Mouse (Mus musculus) CD4-positive helper T cell, adult 2 months (primary cell): ENCODE results near the gene Zfp600.
"Not testable (repeated sequence)": the region's sequence is repeated elsewhere in the genome, so short reads cannot be mapped to it uniquely, and the experiment has no call there.

Experiments used
- DNase-seq: peaks from one replicate; pipeline ENCODE4 v3.0.0-alpha.2; 2012; ENCODE audit warnings: low read depth, missing footprints, low spot score

The Zfp600 gene

DNA sequence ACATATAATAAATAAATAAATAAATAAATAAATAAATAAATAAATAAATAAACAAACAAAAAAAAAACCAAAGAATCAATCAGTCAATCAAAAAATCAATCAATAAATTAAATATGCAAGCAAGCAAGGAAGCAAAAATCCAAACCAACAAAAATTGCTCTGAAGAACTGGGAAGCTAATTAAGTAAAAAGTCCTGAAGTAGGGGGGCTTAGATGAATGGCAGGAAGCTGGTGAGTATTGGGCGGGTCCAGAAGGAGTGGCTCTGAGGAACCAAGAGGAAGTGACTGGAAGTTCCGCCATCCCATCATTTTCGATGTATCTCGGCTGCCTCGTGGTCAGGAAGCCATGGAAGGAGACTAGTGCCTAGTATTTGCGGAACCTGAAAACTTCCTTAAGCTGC lies at the start of gene Zfp600:
Zfp600 (plus strand) TSS at position 301 of the 400 bp plus-strand sequence.
- not testable (repeated sequence) for DNase-seq

- not testable (repeated sequence) for DNase-seq
These were observed 6.3 kb downstream of the Zfp600 start for GRCm38 (mm10) chr4:146162893-146163292.

- not testable (repeated sequence) for DNase-seq
These were observed 10.7 kb downstream of the Zfp600 start for GRCm38 (mm10) chr4:146167202-146167832.

DNA sequence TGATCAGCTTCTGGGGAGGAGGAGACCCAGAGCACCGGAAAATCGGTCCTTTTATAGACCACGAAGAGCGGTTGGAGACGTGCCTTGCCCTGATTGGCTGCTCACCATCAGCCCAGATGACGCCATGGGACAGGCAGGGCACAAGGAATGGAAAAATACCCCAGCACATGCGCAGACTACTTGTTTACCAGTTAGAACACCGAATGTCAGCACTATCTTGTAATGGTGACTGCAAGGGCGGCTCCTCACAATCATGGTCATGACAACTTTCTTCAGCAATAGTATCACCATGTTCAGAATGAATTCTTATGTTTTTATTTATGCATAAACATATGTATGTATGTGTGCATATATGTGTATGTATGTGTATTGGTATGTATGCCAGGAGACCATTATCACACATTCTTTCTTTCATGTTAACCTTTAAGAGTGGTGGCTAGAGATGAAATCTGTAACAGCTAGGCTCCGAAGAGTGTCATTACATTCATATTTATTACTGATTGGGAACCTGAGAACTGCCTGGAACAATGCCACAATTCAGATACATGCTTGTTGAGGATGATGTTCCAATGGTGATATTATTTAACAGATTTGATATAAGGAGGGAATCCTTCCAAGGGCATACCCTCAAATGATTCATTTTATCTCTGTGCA lies 11.4 kb downstream of the Zfp600 start:
- DNase-seq: peak; percentile 4

DNA sequence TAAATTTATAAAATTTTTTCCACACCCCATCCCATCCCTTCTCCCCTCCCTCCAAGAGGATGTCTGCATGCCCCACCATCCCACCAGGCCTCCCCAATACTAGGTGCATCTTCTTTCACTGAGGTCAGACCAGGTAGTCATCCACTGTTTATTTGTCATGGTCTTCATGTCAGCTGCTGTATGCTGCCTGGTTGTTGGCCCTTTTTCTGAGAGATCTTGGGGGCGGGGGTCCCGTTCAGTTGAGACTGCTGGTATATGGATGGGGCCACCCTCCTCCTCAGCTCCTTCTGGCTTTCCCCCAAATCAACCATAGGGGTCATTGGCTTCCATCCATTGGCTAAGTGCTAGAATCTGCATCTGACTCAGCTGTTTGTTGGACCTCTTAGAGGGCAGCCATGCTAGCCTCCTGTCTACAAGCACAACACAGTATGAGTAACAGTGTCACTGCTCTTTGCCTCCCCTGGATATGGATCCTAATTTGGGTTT lies 12.1 kb downstream of the Zfp600 start:
- DNase-seq: not testable (repeated sequence)

DNA sequence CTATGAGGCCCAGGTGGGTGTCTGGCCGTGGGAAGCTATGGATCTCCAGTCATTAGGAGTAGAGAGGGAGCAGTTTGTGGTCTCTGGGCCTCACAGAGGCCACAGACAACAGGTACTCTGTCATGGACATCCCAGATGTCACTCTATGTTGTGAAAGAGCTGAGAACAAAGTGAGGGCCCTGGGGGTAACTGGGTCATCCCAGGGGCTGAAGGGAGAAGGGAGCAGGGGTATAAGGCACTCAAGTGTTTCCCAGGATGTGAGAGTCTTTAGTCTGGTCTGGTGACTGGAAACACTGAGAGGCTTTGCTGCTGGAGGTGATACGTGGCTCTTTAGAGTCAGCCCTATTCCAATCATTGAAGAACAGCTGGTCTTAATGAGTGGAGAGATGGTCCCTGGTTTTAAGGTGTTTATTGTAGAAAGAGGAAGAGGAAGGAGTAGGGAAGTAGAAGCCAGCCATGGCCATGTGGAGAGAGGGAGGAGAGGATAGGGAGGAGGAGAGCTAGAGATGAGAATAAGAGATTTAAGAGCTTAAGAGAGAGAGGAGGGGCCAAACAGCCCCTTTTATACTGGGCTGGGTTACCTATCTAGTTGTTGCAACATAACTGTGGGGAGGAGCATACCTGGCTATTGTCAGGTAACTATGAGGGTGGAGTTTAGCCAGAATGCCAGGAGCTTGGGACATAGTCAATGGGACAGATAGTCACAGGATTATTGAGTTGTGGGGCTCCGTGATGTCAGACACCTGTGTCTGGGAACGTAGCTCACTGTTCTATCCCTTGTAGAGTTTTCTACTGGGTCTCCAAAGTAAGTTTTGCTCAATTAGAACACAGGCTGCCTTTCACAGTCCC lies 17.0 kb downstream of the Zfp600 start:
- DNase-seq: peak; percentile 4

DNA sequence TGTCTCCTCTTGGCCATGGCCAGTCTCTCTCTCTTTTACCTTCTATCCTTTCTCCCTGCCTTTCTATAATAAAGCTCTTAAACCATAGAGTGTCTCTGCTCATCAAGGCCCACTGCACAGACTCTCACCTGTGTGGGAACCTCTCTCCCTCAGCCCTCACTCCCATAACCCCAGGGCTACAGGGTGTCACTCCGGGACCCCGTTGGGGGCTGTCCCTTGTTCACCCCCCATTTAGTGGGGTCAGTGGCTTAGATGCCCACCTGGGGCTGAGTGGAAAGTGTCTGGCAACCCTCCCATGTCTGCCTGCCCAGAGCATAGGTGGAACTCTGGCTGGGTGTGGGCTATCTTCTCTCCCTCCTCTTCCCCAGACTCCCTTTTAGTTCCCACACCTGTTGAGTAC lies 47.7 kb downstream of the Zfp600 start:
- not testable (repeated sequence) for DNase-seq

- not testable (repeated sequence) for DNase-seq
These were observed 82.9 kb downstream of the Zfp600 start for GRCm38 (mm10) chr4:146239252-146240244.

- not testable (repeated sequence) for DNase-seq
These were observed 85.5 kb downstream of the Zfp600 start for GRCm38 (mm10) chr4:146242119-146242518.
